Mouse (Mus musculus): Measurements from ENCODE around the gene Auts2. TPM values are rescaled to one million over a fixed set of nuclear protein-coding genes. Genes with fewer than 3 reads are reported as not detected.
A peak's percentile ranks its signal among the peaks of the same experiment; 100 is the strongest.

Gene Auts2
- polyA plus RNA-seq, 1 experiment from 2014 or later = 14.7 TPM

- no peak for ATAC-seq
- H3K4me1 ChIP-seq (ENCODE audit: control insufficient read depth, insufficient read depth, low read length) = no peaks in the 10 kb centered on the region
- H3K27me3 ChIP-seq (replicated peaks; ENCODE audit: control insufficient read depth, insufficient read depth, low read length) = no peaks in the 10 kb centered on the region
- 93% methylated on average over 4 of the region's 4 CpGs for WGBS
- H3K9me3 ChIP-seq (ENCODE audit: control insufficient read depth, low read length) = no peaks in the 10 kb centered on the region
- H3K4me2 ChIP-seq (ENCODE audit: low read depth, low read length) = no peak overlapping the region
- no peak overlapping the region for H3K9ac ChIP-seq (ENCODE audit: low read depth, low read length)
- no peak overlapping the region for H3K4me3 ChIP-seq (ENCODE audit: low read length)
- H3K27ac ChIP-seq (ENCODE audit: low read length) = no peak overlapping the region
- H3K36me3 ChIP-seq (ENCODE audit: control insufficient read depth, insufficient read depth, low read length) = no peaks in the 10 kb centered on the region
These were observed 399.0 kb downstream of the Auts2 start for GRCm38 (mm10) chr5:132144181-132144580.

- H3K4me3 ChIP-seq (ENCODE audit: low read length) = no peak overlapping the region
- H3K4me1 ChIP-seq (ENCODE audit: control insufficient read depth, insufficient read depth, low read length) = no peaks in the 10 kb centered on the region
- no peak overlapping the region for H3K4me2 ChIP-seq (ENCODE audit: low read depth, low read length)
- WGBS = 74% methylated on average over 4 of the region's 4 CpGs
- H3K9me3 ChIP-seq (ENCODE audit: control insufficient read depth, low read length) = no peaks in the 10 kb centered on the region
- H3K9ac ChIP-seq (ENCODE audit: low read depth, low read length) = no peak overlapping the region
- H3K36me3 ChIP-seq (ENCODE audit: control insufficient read depth, insufficient read depth, low read length) = no peaks in the 10 kb centered on the region
- no peak overlapping the region for H3K27ac ChIP-seq (ENCODE audit: low read length)
- no peaks in the 10 kb centered on the region for H3K27me3 ChIP-seq (replicated peaks; ENCODE audit: control insufficient read depth, insufficient read depth, low read length)
- no peak for ATAC-seq
These were observed 402.3 kb downstream of the Auts2 start for GRCm38 (mm10) chr5:132140816-132141215.

GRCm38 (mm10) chr5:132135941-132136663 is 407.0 kb downstream of the Auts2 start:
- no peak overlapping the region for H3K9ac ChIP-seq (ENCODE audit: low read depth, low read length)
- H3K4me1 ChIP-seq (ENCODE audit: control insufficient read depth, insufficient read depth, low read length) = no peaks in the 10 kb centered on the region
- H3K36me3 ChIP-seq (ENCODE audit: control insufficient read depth, insufficient read depth, low read length) = no peaks in the 10 kb centered on the region
- H3K4me2 ChIP-seq (ENCODE audit: low read depth, low read length) = no peak overlapping the region
- no peaks in the 10 kb centered on the region for H3K27me3 ChIP-seq (replicated peaks; ENCODE audit: control insufficient read depth, insufficient read depth, low read length)
- ATAC-seq = no peak
- H3K27ac ChIP-seq (ENCODE audit: low read length) = no peak overlapping the region
- H3K4me3 ChIP-seq (ENCODE audit: low read length) = no peak overlapping the region
- H3K9me3 ChIP-seq (ENCODE audit: control insufficient read depth, low read length) = no peaks in the 10 kb centered on the region
- WGBS = 53% methylated on average over 7 of the region's 7 CpGs

GRCm38 (mm10) chr5:132131948-132132347 is 411.2 kb downstream of the Auts2 start:
- Histone ChIP-seq H3K9me3 (ENCODE audit: control insufficient read depth, low read length) (no peaks in the 10 kb centered on the region), H3K9ac (ENCODE audit: low read depth, low read length) (no peak overlapping the region), H3K4me1 (ENCODE audit: control insufficient read depth, insufficient read depth, low read length) (no peaks in the 10 kb centered on the region), H3K4me2 (ENCODE audit: low read depth, low read length) (no peak overlapping the region), H3K27me3 (replicated peaks; ENCODE audit: control insufficient read depth, insufficient read depth, low read length) (no peaks in the 10 kb centered on the region), H3K36me3 (ENCODE audit: control insufficient read depth, insufficient read depth, low read length) (no peaks in the 10 kb centered on the region), H3K27ac (ENCODE audit: low read length) (no peak overlapping the region), H3K4me3 (ENCODE audit: low read length) (no peak overlapping the region)
- no peak for ATAC-seq
- WGBS = 94% methylated on average over 3 of the region's 3 CpGs

- Histone ChIP-seq H3K9ac (ENCODE audit: low read depth, low read length) (no peak overlapping the region), H3K36me3 (ENCODE audit: control insufficient read depth, insufficient read depth, low read length) (no peaks in the 10 kb centered on the region), H3K4me1 (ENCODE audit: control insufficient read depth, insufficient read depth, low read length) (no peaks in the 10 kb centered on the region), H3K27me3 (replicated peaks; ENCODE audit: control insufficient read depth, insufficient read depth, low read length) (no peaks in the 10 kb centered on the region), H3K4me3 (ENCODE audit: low read length) (no peak overlapping the region), H3K9me3 (ENCODE audit: control insufficient read depth, low read length) (no peaks in the 10 kb centered on the region), H3K4me2 (ENCODE audit: low read depth, low read length) (no peak overlapping the region), H3K27ac (ENCODE audit: low read length) (no peak overlapping the region)
- ATAC-seq = no peak
- 57% methylated on average over 4 of the region's 4 CpGs for WGBS
These were observed 412.6 kb downstream of the Auts2 start for GRCm38 (mm10) chr5:132130577-132130976.

- no peak overlapping the region for H3K4me2 ChIP-seq (ENCODE audit: low read depth, low read length)
- no peaks in the 10 kb centered on the region for H3K27me3 ChIP-seq (replicated peaks; ENCODE audit: control insufficient read depth, insufficient read depth, low read length)
- 73% methylated on average over 12 of the region's 12 CpGs for WGBS
- no peak overlapping the region for H3K9ac ChIP-seq (ENCODE audit: low read depth, low read length)
- H3K4me3 ChIP-seq (ENCODE audit: low read length) = no peak overlapping the region
- no peak for ATAC-seq
- H3K9me3 ChIP-seq (ENCODE audit: control insufficient read depth, low read length) = no peaks in the 10 kb centered on the region
- H3K36me3 ChIP-seq (ENCODE audit: control insufficient read depth, insufficient read depth, low read length) = no peaks in the 10 kb centered on the region
- H3K27ac ChIP-seq (ENCODE audit: low read length) = no peak overlapping the region
- H3K4me1 ChIP-seq (ENCODE audit: control insufficient read depth, insufficient read depth, low read length) = no peaks in the 10 kb centered on the region
These were observed 416.5 kb downstream of the Auts2 start for GRCm38 (mm10) chr5:132126626-132127025.

GRCm38 (mm10) chr5:132115631-132116030 is 427.5 kb downstream of the Auts2 start:
- Histone ChIP-seq H3K4me2 (ENCODE audit: low read depth, low read length) (no peak overlapping the region), H3K4me1 (ENCODE audit: control insufficient read depth, insufficient read depth, low read length) (no peaks in the 10 kb centered on the region), H3K9ac (ENCODE audit: low read depth, low read length) (no peak overlapping the region), H3K27ac (ENCODE audit: low read length) (no peak overlapping the region), H3K36me3 (ENCODE audit: control insufficient read depth, insufficient read depth, low read length) (no peaks in the 10 kb centered on the region), H3K9me3 (ENCODE audit: control insufficient read depth, low read length) (no peaks in the 10 kb centered on the region), H3K4me3 (ENCODE audit: low read length) (no peak overlapping the region), H3K27me3 (replicated peaks; ENCODE audit: control insufficient read depth, insufficient read depth, low read length) (no peaks in the 10 kb centered on the region)
- ATAC-seq = no peak
- WGBS = 72% methylated on average over 3 of the region's 3 CpGs

- Histone ChIP-seq H3K36me3 (ENCODE audit: control insufficient read depth, insufficient read depth, low read length) (no peaks in the 10 kb centered on the region), H3K4me3 (ENCODE audit: low read length) (no peak overlapping the region), H3K9ac (ENCODE audit: low read depth, low read length) (no peak overlapping the region), H3K4me1 (ENCODE audit: control insufficient read depth, insufficient read depth, low read length) (no peaks in the 10 kb centered on the region), H3K27me3 (replicated peaks; ENCODE audit: control insufficient read depth, insufficient read depth, low read length) (no peaks in the 10 kb centered on the region), H3K4me2 (ENCODE audit: low read depth, low read length) (no peak overlapping the region), H3K27ac (ENCODE audit: low read length) (no peak overlapping the region), H3K9me3 (ENCODE audit: control insufficient read depth, low read length) (no peaks in the 10 kb centered on the region)
- WGBS = 70% methylated on average over 8 of the region's 8 CpGs
- ATAC-seq = peak; percentile 46; the same call in 1 of the 2 replicates
These were observed 428.4 kb downstream of the Auts2 start for GRCm38 (mm10) chr5:132114561-132115301.

GRCm38 (mm10) chr5:132113480-132113879 is 429.7 kb downstream of the Auts2 start:
- Histone ChIP-seq H3K9me3 (ENCODE audit: control insufficient read depth, low read length) (no peaks in the 10 kb centered on the region), H3K27ac (ENCODE audit: low read length) (no peak overlapping the region), H3K4me2 (ENCODE audit: low read depth, low read length) (no peak overlapping the region), H3K9ac (ENCODE audit: low read depth, low read length) (no peak overlapping the region), H3K36me3 (ENCODE audit: control insufficient read depth, insufficient read depth, low read length) (no peaks in the 10 kb centered on the region), H3K4me1 (ENCODE audit: control insufficient read depth, insufficient read depth, low read length) (no peaks in the 10 kb centered on the region), H3K27me3 (replicated peaks; ENCODE audit: control insufficient read depth, insufficient read depth, low read length) (no peaks in the 10 kb centered on the region), H3K4me3 (ENCODE audit: low read length) (no peak overlapping the region)
- no peak for ATAC-seq
- 67% methylated on average over 7 of the region's 7 CpGs for WGBS
